Mouse (Mus musculus) kidney, postnatal 0 days (tissue): ENCODE data around the gene Wasf3. TPM values are rescaled to one million over a fixed set of nuclear protein-coding genes. Genes with fewer than 3 reads are reported as not detected.

Source experiments
- ATAC-seq: fragments of 200-750 bp; cut with Nextera tagmentation; replicated peaks from 2 replicates; pipeline ENCODE4 v1.8.0; 2017; ENCODE audit warnings: low read depth, moderate number of reproducible peaks, moderate TSS enrichment, moderate library complexity; ENCODE audit not compliant: low FRiP score
- DNase-seq: peaks from one replicate; pipeline ENCODE4 v3.0.0-alpha.2; 2016; ENCODE audit warnings: low spot score
- H3K27ac ChIP-seq: fragments of 300-500 bp; sonication (generic); 2 replicates; pipeline ENCODE4 v1.5.1; 2014; ENCODE audit warnings: mild to moderate bottlenecking
- H3K27me3 ChIP-seq: fragments of 300-500 bp; sonication (generic); 2 replicates; pipeline ENCODE4 v1.6.1; 2014; ENCODE audit warnings: low read length, mixed read lengths; ENCODE audit not compliant: insufficient read depth
- H3K36me3 ChIP-seq: fragments of 300-500 bp; sonication (generic); 2 replicates; pipeline ENCODE4 v1.6.1; 2014; ENCODE audit warnings: low read length, mixed read lengths; ENCODE audit not compliant: insufficient read depth
- H3K4me1 ChIP-seq: fragments of 300-500 bp; sonication (generic); replicated peaks from 2 replicates; pipeline ENCODE4 v1.6.1; 2014; ENCODE audit warnings: antibody characterized with exemption, low read length, mixed read lengths; ENCODE audit not compliant: insufficient read depth
- H3K4me2 ChIP-seq: fragments of 300-500 bp; sonication (generic); 2 replicates; pipeline ENCODE4 v1.6.1; 2014; ENCODE audit warnings: mild to moderate bottlenecking, low read length, moderate library complexity, mixed read lengths
- H3K4me3 ChIP-seq: fragments of 300-500 bp; sonication (generic); replicated peaks from 2 replicates; pipeline ENCODE4 v1.5.1; 2014; ENCODE audit warnings: low read depth, low read length
- H3K9ac ChIP-seq: fragments of 300-500 bp; sonication (generic); 2 replicates; pipeline ENCODE4 v1.6.1; 2014; ENCODE audit warnings: low read depth, low read length
- H3K9me3 ChIP-seq: fragments of 300-500 bp; sonication (generic); replicated peaks from 2 replicates; pipeline ENCODE4 v1.6.1; 2016; ENCODE audit warnings: low read length, inconsistent platforms, mixed read lengths
- CTCF ChIP-seq: IDR thresholded peaks from 2 replicates; pipeline ENCODE4 v1.5.1; 2016; ENCODE audit warnings: antibody characterized with exemption, low read depth, mild to moderate bottlenecking, moderate library complexity
- WGBS: fragments of 180-500 bp; shearing (Covaris S2); extraction: QIAGEN DNeasy Blood & Tissue Kit; methylation state at CpG from one replicate; pipeline ENCODE4 v1.1.7; 2014; 5-methylcytosine and 5-hydroxymethylcytosine counted together
- polyA plus RNA-seq: library from polyadenylated mRNA; unstranded; fragments of >200 nt; fragmentation: Nextera tagmentation; extraction: Ambion mirVana; gene quantifications from 2 replicates; pipeline ENCODE4 v1.2.1, GENCODE M21; 2015

Gene Wasf3
- polyA plus RNA-seq, 1 experiment from 2014 or later = 2.0 TPM

DNA sequence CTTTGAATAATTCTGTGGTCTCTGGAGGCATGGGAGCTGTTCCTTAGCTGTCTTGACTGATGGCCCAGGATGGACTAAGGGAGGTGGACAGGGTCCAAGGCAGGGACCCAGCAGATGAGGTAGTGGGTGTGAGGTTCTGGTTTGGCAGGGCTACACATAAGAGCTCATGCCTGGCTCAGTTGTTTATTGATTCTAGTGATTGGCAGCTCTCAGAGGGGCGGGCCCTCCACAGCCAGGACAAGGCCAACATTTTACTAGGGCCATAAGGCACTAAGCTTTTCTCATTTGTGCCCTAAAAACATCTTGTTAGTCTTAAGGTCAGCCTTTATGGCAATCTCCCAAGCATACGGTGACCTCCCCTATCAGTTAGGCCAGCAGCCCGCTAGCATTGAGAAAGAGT, 47.0 kb downstream of the Wasf3 start:
- no peaks in the 10 kb centered on the region for H3K27me3 ChIP-seq
- TF ChIP-seq CTCF = no peak
- WGBS = 77% methylated on average over 3 of the region's 3 CpGs
- ATAC-seq (no peak), DNase-seq (no peak)
- no peak overlapping the region for H3K4me3 ChIP-seq
- no peaks in the 10 kb centered on the region for H3K4me1 ChIP-seq
- no peaks in the 10 kb centered on the region for H3K36me3 ChIP-seq
- H3K4me2 ChIP-seq = no peak overlapping the region
- H3K27ac ChIP-seq = no peak overlapping the region
- no peaks in the 10 kb centered on the region for H3K9me3 ChIP-seq
- no peak overlapping the region for H3K9ac ChIP-seq

DNA sequence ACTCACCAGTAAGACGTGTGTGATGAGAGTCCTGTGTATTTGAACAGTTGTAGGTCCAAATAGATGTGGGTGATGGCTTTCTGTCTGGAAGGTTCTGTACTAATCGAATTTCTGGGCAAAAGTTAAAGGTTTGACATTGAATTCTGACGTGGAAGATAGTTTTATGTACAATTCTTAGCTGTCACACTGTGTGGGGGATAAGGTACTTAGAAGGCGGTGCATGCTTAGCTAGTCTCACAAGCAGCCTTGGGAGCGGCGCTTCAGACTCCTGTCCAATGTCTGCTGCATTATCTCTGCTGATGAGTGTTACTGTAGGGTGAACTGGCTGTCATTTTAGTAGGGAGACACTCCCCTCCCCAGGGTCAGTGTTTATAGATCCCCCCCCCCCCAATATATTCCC, 47.7 kb downstream of the Wasf3 start:
- no peak overlapping the region for H3K9ac ChIP-seq
- 87% methylated on average over 6 of the region's 6 CpGs for WGBS
- DNase-seq = no peak
- no peaks in the 10 kb centered on the region for H3K9me3 ChIP-seq
- H3K27ac ChIP-seq = no peak overlapping the region
- ATAC-seq = no peak
- H3K36me3 ChIP-seq = no peaks in the 10 kb centered on the region
- TF ChIP-seq CTCF = no peak
- H3K4me3 ChIP-seq = no peak overlapping the region
- no peaks in the 10 kb centered on the region for H3K4me1 ChIP-seq
- no peak overlapping the region for H3K4me2 ChIP-seq
- H3K27me3 ChIP-seq = no peaks in the 10 kb centered on the region

GRCm38 (mm10) chr5:146435316-146435715, 50.5 kb downstream of the Wasf3 start:
- Histone ChIP-seq H3K4me1 (no peaks in the 10 kb centered on the region), H3K27ac (no peak overlapping the region), H3K9ac (no peak overlapping the region), H3K9me3 (no peaks in the 10 kb centered on the region), H3K4me2 (no peak overlapping the region), H3K27me3 (no peaks in the 10 kb centered on the region), H3K4me3 (no peak overlapping the region), H3K36me3 (no peaks in the 10 kb centered on the region)
- WGBS = 89% methylated on average over 16 of the region's 16 CpGs
- no peak for ATAC-seq
- no peak for DNase-seq
- TF ChIP-seq CTCF = no peak

DNA sequence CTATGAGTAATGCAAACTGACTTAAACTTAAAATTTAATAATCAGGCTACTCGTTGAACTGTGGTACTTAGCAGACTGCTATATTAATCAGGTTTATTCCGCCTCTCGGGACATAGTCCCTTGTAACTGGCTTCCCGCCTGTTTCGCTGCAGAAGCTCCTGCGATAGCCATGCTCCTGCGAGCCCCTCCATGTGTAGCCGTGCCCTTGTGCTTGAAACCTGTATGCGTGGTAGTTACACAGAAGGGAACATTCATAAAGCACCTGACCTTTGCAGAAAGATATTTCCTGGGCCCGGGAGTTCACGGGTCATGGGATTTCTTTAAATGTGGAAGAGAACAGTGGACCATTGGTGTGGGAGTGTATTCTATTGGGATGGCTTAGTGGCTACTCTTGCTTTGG, 52.0 kb downstream of the Wasf3 start:
- Histone ChIP-seq H3K27ac (no peak overlapping the region), H3K9me3 (no peaks in the 10 kb centered on the region), H3K9ac (no peak overlapping the region), H3K4me3 (no peak overlapping the region), H3K27me3 (no peaks in the 10 kb centered on the region), H3K36me3 (no peaks in the 10 kb centered on the region), H3K4me2 (no peak overlapping the region), H3K4me1 (no peaks in the 10 kb centered on the region)
- no peak for TF ChIP-seq CTCF
- ATAC-seq (no peak), DNase-seq (no peak)
- WGBS = 95% methylated on average over 11 of the region's 11 CpGs

GRCm38 (mm10) chr5:146439152-146439781, 54.5 kb downstream of the Wasf3 start:
- DNase-seq = no peak
- TF ChIP-seq CTCF = no peak
- ATAC-seq = no peak
- no peak overlapping the region for H3K4me3 ChIP-seq
- no peak overlapping the region for H3K4me2 ChIP-seq
- WGBS = 96% methylated on average over 7 of the region's 7 CpGs
- H3K9ac ChIP-seq = no peak overlapping the region
- H3K9me3 ChIP-seq = no peaks in the 10 kb centered on the region
- H3K27me3 ChIP-seq = no peaks in the 10 kb centered on the region
- H3K27ac ChIP-seq = no peak overlapping the region
- H3K4me1 ChIP-seq = no peaks in the 10 kb centered on the region
- H3K36me3 ChIP-seq = no peaks in the 10 kb centered on the region

DNA sequence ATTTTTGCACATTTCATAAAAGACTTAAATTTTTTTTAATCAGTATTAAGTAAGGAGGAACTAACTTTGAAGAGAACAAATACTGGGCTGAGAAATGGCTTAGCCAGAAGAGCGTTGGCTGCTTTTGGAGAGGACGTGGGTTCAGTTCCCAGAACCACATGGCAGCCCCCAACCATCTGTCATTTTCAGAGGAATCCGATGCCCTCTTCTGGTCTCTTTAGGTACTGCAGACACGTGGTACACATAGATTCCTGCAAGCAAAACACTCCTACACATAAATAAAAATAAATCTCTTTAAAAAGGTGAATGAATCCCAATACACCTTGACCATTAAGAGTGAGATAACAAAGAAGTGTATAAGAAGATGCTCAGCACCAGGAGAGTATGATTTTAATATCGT, 55.5 kb downstream of the Wasf3 start:
- DNase-seq = no peak
- peak; percentile 19; the same call in 1 of the 2 replicates for TF ChIP-seq CTCF
- Histone ChIP-seq H3K4me1 (no peaks in the 10 kb centered on the region), H3K27ac (no peak overlapping the region), H3K36me3 (no peaks in the 10 kb centered on the region), H3K9me3 (no peaks in the 10 kb centered on the region), H3K4me3 (no peak overlapping the region), H3K4me2 (no peak overlapping the region), H3K27me3 (no peaks in the 10 kb centered on the region), H3K9ac (no peak overlapping the region)
- WGBS = 93% methylated on average over 5 of the region's 5 CpGs
- ATAC-seq = no peak

GRCm38 (mm10) chr5:146442767-146443166, 58.0 kb downstream of the Wasf3 start:
- Histone ChIP-seq H3K4me2 (no peak overlapping the region), H3K4me3 (no peak overlapping the region), H3K4me1 (no peaks in the 10 kb centered on the region), H3K9ac (no peak overlapping the region), H3K36me3 (no peaks in the 10 kb centered on the region), H3K27ac (no peak overlapping the region), H3K9me3 (no peaks in the 10 kb centered on the region), H3K27me3 (no peaks in the 10 kb centered on the region)
- no peak for DNase-seq
- ATAC-seq = no peak
- 76% methylated on average over 2 of the region's 2 CpGs for WGBS
- no peak for TF ChIP-seq CTCF
